Mouse (Mus musculus): ENCODE measurements around the gene Gm7030.
"Not testable (repeated sequence)": the region's sequence is repeated elsewhere in the genome, so short reads cannot be mapped to it uniquely, and the experiment has no call there.

GRCm38 (mm10) chr17:36146937-36147336 is 17.7 kb upstream of the Gm7030 start:
- not testable (repeated sequence) for TF ChIP-seq POLR2A (IDR thresholded peaks at IDR 0.05; ENCODE audit: low read depth, low read length); CTCF (IDR thresholded peaks at IDR 0.05; ENCODE audit: borderline replicate concordance, insufficient read depth, low read length)
